Mouse (Mus musculus) liver, embryonic 16.5 days (tissue): Measurements from ENCODE around the gene Rubcn. TPM values are rescaled to one million over a fixed set of nuclear protein-coding genes. Genes with fewer than 3 reads are reported as not detected.

Source experiments
- ATAC-seq: fragments of 200-750 bp; cut with Nextera tagmentation; 2 replicates; pipeline ENCODE4 v1.8.0; 2017; ENCODE audit warnings: low read depth, mild to moderate bottlenecking, moderate number of reproducible peaks, moderate library complexity
- H3K27ac ChIP-seq: fragments of 300-500 bp; sonication (generic); 2 replicates; pipeline ENCODE4 v1.5.1; 2014; ENCODE audit warnings: mild to moderate bottlenecking, low read length
- H3K27me3 ChIP-seq: fragments of 300-500 bp; sonication (generic); 2 replicates; pipeline ENCODE4 v1.6.1; 2014; ENCODE audit warnings: low read depth, low read length, mixed read lengths; ENCODE audit not compliant: control insufficient read depth, insufficient read depth
- H3K36me3 ChIP-seq: fragments of 300-500 bp; sonication (generic); 2 replicates; pipeline ENCODE4 v1.6.1; 2014; ENCODE audit warnings: mild to moderate bottlenecking; ENCODE audit not compliant: control insufficient read depth, insufficient read depth
- H3K4me1 ChIP-seq: fragments of 300-500 bp; sonication (generic); 2 replicates; pipeline ENCODE4 v1.6.1; 2014; ENCODE audit warnings: low read depth, low read length, mixed read lengths; ENCODE audit not compliant: control insufficient read depth
- H3K4me2 ChIP-seq: fragments of 300-500 bp; sonication (generic); 2 replicates; pipeline ENCODE4 v1.6.1; 2014; ENCODE audit warnings: low read depth, low read length, mixed read lengths
- H3K4me3 ChIP-seq: fragments of 300-500 bp; sonication (generic); 2 replicates; pipeline ENCODE4 v1.5.1; 2014; ENCODE audit warnings: low read depth, mild to moderate bottlenecking, low read length
- H3K9ac ChIP-seq: fragments of 300-500 bp; sonication (generic); 2 replicates; pipeline ENCODE4 v1.6.1; 2014; ENCODE audit warnings: low read depth, low read length
- H3K9me3 ChIP-seq: fragments of 300-500 bp; sonication (generic); replicated peaks from 2 replicates; pipeline ENCODE4 v1.6.1; 2016; ENCODE audit warnings: low read length; ENCODE audit not compliant: control insufficient read depth
- WGBS: fragments of 180-500 bp; shearing (Covaris S2); extraction: QIAGEN DNeasy Blood & Tissue Kit; methylation state at CpG from one replicate; pipeline ENCODE4 v1.1.7; 2014; ENCODE audit not compliant: insufficient replicate concordance; 5-methylcytosine and 5-hydroxymethylcytosine counted together
- polyA plus RNA-seq: library from polyadenylated mRNA; unstranded; fragments of >200 nt; fragmentation: Nextera tagmentation; extraction: Ambion mirVana; gene quantifications from 2 replicates; pipeline ENCODE4 v1.2.1, GENCODE M21; 2015

Gene Rubcn
- polyA plus RNA-seq, 1 experiment from 2014 or later: 6.1 TPM

- Histone ChIP-seq H3K27ac (no peak overlapping the region), H3K4me3 (no peak overlapping the region), H3K4me2 (no peak overlapping the region), H3K9me3 (no peaks in the 10 kb centered on the region), H3K9ac (no peak overlapping the region), H3K4me1 (peaks cover 11% of the 10 kb centered on the region), H3K27me3 (no peaks in the 10 kb centered on the region), H3K36me3 (no peaks in the 10 kb centered on the region)
- no peak for ATAC-seq
- 30% methylated on average over 5 of the region's 5 CpGs for WGBS
Measured at GRCm38 (mm10) chr16:32803901-32804300, 73.7 kb downstream of the Rubcn start.

- H3K27me3 ChIP-seq: no peaks in the 10 kb centered on the region
- ATAC-seq: 0 out of 2 replicates have a peak, but pooled peaks have one; percentile 48
- no peaks in the 10 kb centered on the region for H3K36me3 ChIP-seq
- no peak overlapping the region for H3K4me2 ChIP-seq
- no peak overlapping the region for H3K4me3 ChIP-seq
- 45% methylated on average over 6 of the region's 6 CpGs for WGBS
- peaks cover 11% of the 10 kb centered on the region for H3K4me1 ChIP-seq
- no peak overlapping the region for H3K9ac ChIP-seq
- no peak overlapping the region for H3K27ac ChIP-seq
- no peaks in the 10 kb centered on the region for H3K9me3 ChIP-seq
Measured at GRCm38 (mm10) chr16:32803252-32803853, 74.2 kb downstream of the Rubcn start.

GRCm38 (mm10) chr16:32797426-32797689 is 80.2 kb downstream of the Rubcn start, which contains the start of gene Muc20:
Gene Muc20 (minus strand): TSS chr16:32797435.
- Histone ChIP-seq H3K36me3 (no peaks in the 10 kb centered on the region), H3K9me3 (no peaks in the 10 kb centered on the region), H3K27ac (no peak within 1 kb of the TSS), H3K4me1 (no peaks in the 10 kb centered on the region), H3K9ac (no peak within 1 kb of the TSS), H3K4me2 (no peak within 1 kb of the TSS), H3K4me3 (no peak within 1 kb of the TSS), H3K27me3 (no peaks in the 10 kb centered on the region)
- WGBS: 51% methylated on average over 3 of the region's 3 CpGs
- ATAC-seq: no peak

GRCm38 (mm10) chr16:32796676-32797425 is 80.7 kb downstream of the Rubcn start:
- Histone ChIP-seq H3K4me3 (no peak overlapping the region), H3K9me3 (no peaks in the 10 kb centered on the region), H3K27me3 (no peaks in the 10 kb centered on the region), H3K27ac (no peak overlapping the region), H3K4me1 (no peaks in the 10 kb centered on the region), H3K9ac (no peak overlapping the region), H3K4me2 (no peak overlapping the region), H3K36me3 (no peaks in the 10 kb centered on the region)
- 64% methylated on average over 14 of the region's 14 CpGs for WGBS
- ATAC-seq: no peak

GRCm38 (mm10) chr16:32795177-32795576 is 82.4 kb downstream of the Rubcn start:
- no peak for ATAC-seq
- H3K9ac ChIP-seq: no peak overlapping the region
- H3K4me1 ChIP-seq: no peaks in the 10 kb centered on the region
- WGBS: 45% methylated on average over 1 of the region's 1 CpGs
- H3K9me3 ChIP-seq: no peaks in the 10 kb centered on the region
- H3K27ac ChIP-seq: no peak overlapping the region
- H3K36me3 ChIP-seq: no peaks in the 10 kb centered on the region
- no peak overlapping the region for H3K4me2 ChIP-seq
- no peak overlapping the region for H3K4me3 ChIP-seq
- H3K27me3 ChIP-seq: no peaks in the 10 kb centered on the region

GRCm38 (mm10) chr16:32790056-32790455 is 87.5 kb downstream of the Rubcn start:
- H3K36me3 ChIP-seq: no peaks in the 10 kb centered on the region
- H3K4me1 ChIP-seq: no peaks in the 10 kb centered on the region
- no peaks in the 10 kb centered on the region for H3K9me3 ChIP-seq
- 61% methylated on average over 5 of the region's 5 CpGs for WGBS
- H3K27ac ChIP-seq: no peak overlapping the region
- ATAC-seq: no peak
- H3K4me3 ChIP-seq: no peak overlapping the region
- no peak overlapping the region for H3K4me2 ChIP-seq
- no peak overlapping the region for H3K9ac ChIP-seq
- no peaks in the 10 kb centered on the region for H3K27me3 ChIP-seq

GRCm38 (mm10) chr16:32784840-32785239 is 92.7 kb downstream of the Rubcn start:
- 78% methylated on average over 13 of the region's 13 CpGs for WGBS
- no peak for ATAC-seq
- Histone ChIP-seq H3K27me3 (no peaks in the 10 kb centered on the region), H3K4me2 (no peak overlapping the region), H3K27ac (no peak overlapping the region), H3K36me3 (no peaks in the 10 kb centered on the region), H3K4me3 (no peak overlapping the region), H3K9me3 (no peaks in the 10 kb centered on the region), H3K9ac (no peak overlapping the region), H3K4me1 (no peaks in the 10 kb centered on the region)

- H3K4me3 ChIP-seq: no peak overlapping the region
- H3K36me3 ChIP-seq: no peaks in the 10 kb centered on the region
- no peak overlapping the region for H3K9ac ChIP-seq
- no peak overlapping the region for H3K4me2 ChIP-seq
- H3K4me1 ChIP-seq: no peaks in the 10 kb centered on the region
- 0 out of 2 replicates have a peak, but pooled peaks have one; percentile 21 for ATAC-seq
- WGBS: 51% methylated on average over 5 of the region's 5 CpGs
- H3K27ac ChIP-seq: no peak overlapping the region
- H3K27me3 ChIP-seq: no peaks in the 10 kb centered on the region
- no peaks in the 10 kb centered on the region for H3K9me3 ChIP-seq
Measured at GRCm38 (mm10) chr16:32783324-32784062, 94.1 kb downstream of the Rubcn start.

- Histone ChIP-seq H3K9me3 (no peaks in the 10 kb centered on the region), H3K27ac (no peak overlapping the region), H3K4me2 (no peak overlapping the region), H3K4me3 (no peak overlapping the region), H3K4me1 (no peaks in the 10 kb centered on the region), H3K27me3 (no peaks in the 10 kb centered on the region), H3K36me3 (no peaks in the 10 kb centered on the region), H3K9ac (no peak overlapping the region)
- WGBS: 41% methylated on average over 8 of the region's 8 CpGs
- no peak for ATAC-seq
Measured at GRCm38 (mm10) chr16:32778956-32779355, 98.6 kb downstream of the Rubcn start.
